Mouse (Mus musculus): ENCODE measurements around the gene Sept12. TPM values are rescaled to one million over a fixed set of nuclear protein-coding genes. Genes with fewer than 3 reads are reported as not detected.

The Sept12 gene
- total RNA-seq, 2 experiments from 2014 or later = not detected

DNA sequence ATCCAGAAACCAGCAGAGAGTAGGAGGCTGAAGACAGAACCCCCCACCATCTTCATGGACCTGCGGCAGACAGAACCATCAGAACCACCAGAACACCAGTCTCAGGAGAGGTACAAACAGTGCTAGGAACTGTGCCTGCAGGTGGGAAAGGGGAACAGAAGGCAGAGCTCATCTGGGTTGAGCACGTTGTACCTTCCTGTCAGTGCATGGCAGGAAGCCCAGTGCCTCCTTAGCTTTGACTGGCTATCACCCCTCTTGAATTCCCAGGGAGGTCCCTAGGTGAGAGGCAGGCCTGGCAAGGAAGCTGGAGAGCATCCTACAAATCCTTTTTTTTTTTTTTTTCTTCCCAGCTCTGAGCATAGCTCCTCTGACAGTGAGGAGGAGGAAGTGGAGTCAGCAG lies 21.5 kb downstream of the Sept12 start:
- no peak for DNase-seq (ENCODE audit: low spot score in 2 of 2)

DNA sequence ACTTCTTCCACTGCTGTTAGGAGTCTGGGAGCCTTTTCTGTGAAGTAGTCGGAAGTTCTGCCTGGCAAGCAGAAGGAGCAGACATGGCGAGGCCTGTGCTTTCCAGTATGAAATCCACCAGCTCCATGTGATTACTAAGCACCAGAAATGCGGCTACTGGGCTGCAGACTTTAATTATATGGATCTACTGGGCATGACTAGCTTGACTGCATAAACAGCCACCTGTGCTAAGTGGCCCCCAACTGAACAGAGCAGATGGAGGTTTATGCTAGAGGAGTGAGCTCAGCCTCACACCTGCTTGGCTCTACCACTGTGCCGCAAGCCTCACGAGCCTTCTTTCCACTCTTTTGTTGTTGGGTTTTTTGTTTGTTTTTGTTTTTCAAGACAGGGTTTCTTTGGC lies 23.1 kb downstream of the Sept12 start:
- no peak for DNase-seq (ENCODE audit: low spot score in 2 of 2)

DNA sequence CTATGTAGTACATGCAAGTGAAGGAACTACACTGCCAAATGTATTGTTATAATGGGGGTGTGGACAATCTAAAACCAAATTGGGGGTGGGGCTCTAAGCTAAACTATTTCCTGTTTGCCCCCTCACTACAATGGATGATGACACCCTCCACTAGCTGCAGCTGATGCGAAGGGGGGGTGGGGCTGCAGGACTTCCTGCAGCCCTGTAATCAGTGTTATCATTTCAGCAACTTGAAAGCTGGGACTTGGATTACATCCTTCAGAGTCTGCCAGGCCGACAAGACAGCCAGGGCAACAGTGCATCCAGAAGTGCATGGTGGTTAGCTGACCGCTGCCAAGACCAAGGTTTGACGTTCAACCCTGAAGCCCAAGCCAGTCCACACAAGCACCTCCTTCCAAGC lies 26.0 kb downstream of the Sept12 start:
- no peak for DNase-seq (ENCODE audit: low spot score in 2 of 2)

DNA sequence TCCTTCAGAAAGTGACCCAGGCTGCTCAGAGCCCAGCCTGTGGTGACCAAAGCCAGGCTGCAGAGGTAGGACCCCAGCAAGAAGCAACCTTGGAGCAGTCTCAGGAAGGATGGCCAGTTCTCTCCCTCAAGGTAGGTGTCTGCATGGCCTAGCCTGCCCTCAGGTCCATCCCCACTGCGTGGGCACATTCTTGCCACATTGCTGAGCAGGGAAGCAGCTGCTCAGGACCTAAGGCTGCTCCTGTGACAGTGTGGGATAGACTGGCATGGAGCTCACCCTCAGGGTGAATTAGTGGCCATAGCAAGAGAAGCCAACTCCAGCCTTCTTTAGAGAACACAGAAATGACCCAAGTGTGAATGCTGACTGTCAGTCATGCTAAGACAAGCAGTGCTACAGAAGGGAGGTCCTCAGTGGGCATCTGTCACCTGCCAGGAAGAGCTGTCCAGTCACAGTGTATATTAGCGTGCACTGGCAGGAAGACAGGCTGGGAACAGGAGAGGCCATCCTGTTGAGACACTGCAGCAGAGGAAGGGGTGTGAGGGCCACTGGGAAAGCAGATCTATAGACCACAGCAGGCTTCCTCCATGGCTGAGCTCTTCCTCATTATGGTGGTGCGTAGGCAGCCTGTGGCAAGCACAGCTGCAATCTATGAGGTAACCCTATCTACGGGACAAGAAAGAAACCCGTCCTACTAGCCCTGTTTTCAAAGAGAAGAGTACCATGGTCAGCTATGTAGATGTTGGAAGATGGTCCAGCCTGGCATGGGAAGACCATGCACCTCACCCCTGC lies 28.4 kb downstream of the Sept12 start:
- no peak for DNase-seq (ENCODE audit: low spot score in 2 of 2)

- no peak for DNase-seq (ENCODE audit: low spot score in 2 of 2)
Measured at GRCm38 (mm10) chr16:4968426-4968825, 29.2 kb downstream of the Sept12 start.

- DNase-seq (ENCODE audit: low spot score in 2 of 2) = peak in 1 of 2 experiments; percentile 17
Measured at GRCm38 (mm10) chr16:4965392-4966129, 32.1 kb downstream of the Sept12 start.

- DNase-seq (ENCODE audit: low spot score in 2 of 2) = no peak
Measured at GRCm38 (mm10) chr16:4964731-4965391, 32.8 kb downstream of the Sept12 start.

GRCm38 (mm10) chr16:4963797-4964709 lies 33.6 kb downstream of the Sept12 start, which contains the start of gene Anks3:
TSS of gene Anks3 (minus strand) at chr16:4964205.
- peak; percentile 97 to 98 for DNase-seq (ENCODE audit: low spot score in 2 of 2)

- DNase-seq (ENCODE audit: low spot score in 2 of 2) = no peak
Measured at GRCm38 (mm10) chr16:4963346-4963745, 34.3 kb downstream of the Sept12 start.

GRCm38 (mm10) chr16:4960260-4960659 lies 37.4 kb downstream of the Sept12 start:
- peak in 1 of 2 experiments; percentile 12 for DNase-seq (ENCODE audit: low spot score in 2 of 2)

- DNase-seq (ENCODE audit: low spot score in 2 of 2) = no peak
Measured at GRCm38 (mm10) chr16:4957446-4957845, 40.2 kb downstream of the Sept12 start.

DNA sequence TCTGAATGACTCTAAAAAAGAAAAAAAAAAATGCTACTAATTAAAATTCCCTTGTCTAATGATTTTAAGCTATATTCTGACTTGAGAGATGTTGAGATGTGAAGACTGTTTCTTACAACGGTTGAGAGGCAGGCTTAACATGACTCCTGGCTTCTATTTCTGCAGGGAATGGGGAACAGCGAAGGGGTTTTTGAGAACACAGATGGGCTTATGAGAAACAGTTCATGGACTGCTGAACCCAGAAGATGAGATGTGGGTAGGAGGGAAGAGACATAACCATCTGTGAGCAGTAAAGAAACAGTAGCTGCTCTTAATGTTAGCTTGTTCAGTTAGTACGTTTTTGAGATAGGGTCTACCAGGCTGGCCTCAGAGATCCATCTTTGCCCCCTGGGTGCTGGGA lies 41.0 kb downstream of the Sept12 start:
- no peak for DNase-seq (ENCODE audit: low spot score in 2 of 2)

DNA sequence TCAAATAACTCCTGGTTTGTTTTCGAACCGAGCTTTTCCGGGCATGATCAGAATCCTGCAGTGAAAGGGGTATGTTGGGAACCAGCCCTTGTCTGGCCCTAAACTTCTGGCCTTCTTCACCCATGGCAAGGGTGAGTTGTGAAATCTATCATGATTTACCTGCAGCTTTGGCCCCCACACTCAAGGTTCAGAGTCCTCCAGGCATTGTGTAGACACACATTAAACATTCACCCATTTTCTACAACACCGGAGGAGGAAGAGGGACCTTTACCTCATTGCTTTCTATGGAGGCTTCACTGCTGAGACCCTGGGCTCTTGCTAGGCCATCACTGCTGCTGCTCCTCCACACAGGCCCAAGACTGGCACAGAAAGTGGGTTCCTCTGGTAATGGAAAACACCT lies 50.3 kb downstream of the Sept12 start:
- DNase-seq (ENCODE audit: low spot score in 2 of 2) = no peak

GRCm38 (mm10) chr16:4946155-4946554 lies 51.5 kb downstream of the Sept12 start:
- no peak for DNase-seq (ENCODE audit: low spot score in 2 of 2)

GRCm38 (mm10) chr16:4945415-4945814 lies 52.2 kb downstream of the Sept12 start:
- DNase-seq (ENCODE audit: low spot score in 2 of 2) = no peak

GRCm38 (mm10) chr16:4943431-4943830 lies 54.2 kb downstream of the Sept12 start:
- no peak for DNase-seq (ENCODE audit: low spot score in 2 of 2)

GRCm38 (mm10) chr16:4942868-4943267 lies 54.8 kb downstream of the Sept12 start:
- no peak for DNase-seq (ENCODE audit: low spot score in 2 of 2)

GRCm38 (mm10) chr16:4941016-4941415 lies 56.6 kb downstream of the Sept12 start:
- DNase-seq (ENCODE audit: low spot score in 2 of 2) = no peak

DNA sequence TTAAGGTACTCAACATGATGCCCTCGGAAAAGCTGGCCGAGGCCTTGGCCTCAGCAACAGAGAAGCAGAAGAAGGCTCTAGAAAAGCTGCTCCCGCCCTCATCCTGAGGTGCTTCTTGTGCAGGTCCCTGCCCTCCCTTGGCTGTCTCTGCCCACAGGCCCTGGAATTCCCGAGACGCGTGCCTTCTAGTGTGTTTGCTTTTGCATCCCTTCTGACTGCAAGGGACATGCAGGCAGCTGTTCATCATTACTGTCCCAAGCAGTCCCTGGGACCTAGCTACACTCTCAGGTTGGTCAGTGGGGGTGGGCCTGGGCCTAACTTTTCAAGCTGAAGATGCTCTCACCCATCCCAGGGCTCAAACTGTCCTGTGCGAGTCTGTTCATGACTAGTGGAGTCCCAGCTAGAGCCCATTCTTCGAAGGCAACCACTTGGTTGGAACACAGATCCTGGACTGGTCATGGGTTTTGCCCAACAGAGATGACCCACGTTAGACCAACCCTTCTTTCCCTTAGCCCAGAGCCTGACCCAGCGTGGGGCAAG lies 57.3 kb downstream of the Sept12 start:
- no peak for DNase-seq (ENCODE audit: low spot score in 2 of 2)

- peak in 1 of 2 experiments; percentile 41 for DNase-seq (ENCODE audit: low spot score in 2 of 2)
Measured at GRCm38 (mm10) chr16:4939412-4939811, 58.2 kb downstream of the Sept12 start.

DNA sequence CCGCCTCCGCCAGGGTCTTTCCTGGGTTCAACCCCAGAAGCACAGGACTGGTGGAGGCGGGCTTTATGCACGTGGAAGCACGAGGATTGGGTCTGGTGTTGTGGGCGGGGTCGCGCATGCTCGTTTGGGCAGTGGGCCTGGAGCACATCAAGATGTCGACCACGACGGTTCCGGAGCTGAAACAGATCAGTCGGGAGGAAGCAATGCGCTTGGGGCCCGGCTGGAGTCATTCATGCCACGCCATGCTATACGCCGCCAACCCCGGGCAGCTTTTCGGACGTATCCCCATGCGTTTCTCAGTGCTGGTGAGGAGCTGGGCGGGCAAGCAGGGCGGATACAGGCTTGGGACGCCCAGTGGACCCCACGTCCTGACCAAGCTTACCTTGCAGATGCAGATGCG lies 58.7 kb downstream of the Sept12 start:
- peak; percentile 95 to 97 for DNase-seq (ENCODE audit: low spot score in 2 of 2)

Data from layer of hippocampus, postnatal 10 days (tissue).